Mouse (Mus musculus) monocyte, adult 5-6 weeks (primary cell): ENCODE data around the gene Shcbp1l. TPM values are rescaled to one million over a fixed set of nuclear protein-coding genes. Genes with fewer than 3 reads are reported as not detected.
"Not testable (repeated sequence)": the region's sequence is repeated elsewhere in the genome, so short reads cannot be mapped to it uniquely, and the experiment has no call there.

Experiments used
- ATAC-seq: fragments of 153-309, 156-312 bp; replicated peaks from 2 replicates; pipeline ENCODE4 v1.8.0; 2017; ENCODE audit warnings: mild to moderate bottlenecking; ENCODE audit not compliant: low TSS enrichment, insufficient number of reproducible peaks, severe bottlenecking, poor library complexity, low FRiP score
- total RNA-seq: library from RNA; stranded (forward); fragments of 200-1000, 200-491, 200-594 nt; gene quantifications from 3 replicates; pipeline ENCODE4 v1.2.3, GENCODE M21; 2017

The Shcbp1l gene
- total RNA-seq, 1 experiment from 2014 or later, result not detected

DNA sequence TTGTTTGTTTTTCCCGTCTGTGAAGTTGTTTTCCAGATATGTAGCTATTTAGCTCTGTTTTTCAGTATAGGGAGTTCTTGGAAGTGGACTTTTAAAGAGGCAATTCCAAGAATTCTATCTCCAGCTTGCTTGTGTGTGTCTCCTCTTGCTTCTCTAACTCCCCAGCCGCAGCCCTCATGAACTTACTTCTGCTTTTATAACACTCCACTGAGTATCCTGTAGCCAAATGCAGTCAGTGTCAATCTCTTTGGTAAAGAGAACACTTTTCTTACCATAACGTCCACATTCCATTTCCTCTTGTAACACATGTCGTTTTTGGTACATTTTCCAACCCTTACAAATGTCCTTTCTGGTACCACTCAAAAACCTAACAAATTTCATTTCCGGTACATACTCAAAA lies 9.2 kb upstream of the Shcbp1l start:
- ATAC-seq, result peak; percentile 32; the same call in 1 of the 2 replicates

DNA sequence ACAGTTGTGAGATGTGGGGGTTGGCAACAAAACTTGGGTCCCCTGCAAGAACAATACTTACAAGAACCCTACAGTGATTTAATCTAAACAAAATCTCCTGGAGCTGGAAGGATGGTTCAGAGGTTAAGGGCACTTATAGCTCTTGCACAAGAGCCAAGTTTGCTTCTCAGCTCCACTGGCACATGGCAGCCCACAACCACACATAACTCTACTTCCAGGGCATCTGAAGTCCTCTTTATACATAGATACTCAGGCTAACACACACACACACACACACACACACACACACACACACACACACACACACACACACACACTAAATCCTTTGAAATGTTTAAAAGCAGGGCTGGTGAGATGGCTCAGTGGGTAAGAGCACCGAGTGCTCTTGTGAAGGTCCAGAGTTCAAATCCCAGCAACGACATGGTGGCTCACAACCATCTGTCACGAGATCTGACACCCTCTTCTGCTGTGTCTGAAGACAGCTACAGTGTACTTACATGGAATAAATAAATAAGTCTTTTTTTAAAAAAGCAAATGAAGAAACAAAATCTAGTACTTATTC lies 8.6 kb upstream of the Shcbp1l start:
- ATAC-seq, result not testable (repeated sequence)

DNA sequence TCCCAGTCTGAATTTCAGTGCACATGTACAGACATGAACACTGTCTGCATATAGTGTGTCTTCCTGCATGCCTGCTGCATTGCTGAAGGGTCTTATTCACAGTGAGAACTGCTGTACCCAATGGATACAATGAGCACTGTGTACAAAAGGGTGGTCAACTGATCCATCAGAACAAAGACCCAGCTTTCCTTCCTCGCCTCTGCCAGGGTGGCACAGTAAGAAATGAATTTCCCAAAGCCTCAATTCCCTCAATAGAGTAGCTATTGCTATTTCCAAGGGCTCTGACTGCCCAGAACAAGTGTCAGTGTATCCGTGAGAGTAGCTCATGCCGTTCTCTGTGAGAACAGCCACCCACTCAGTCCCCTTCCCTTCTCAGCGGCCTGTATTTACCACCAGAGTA lies 7.2 kb upstream of the Shcbp1l start:
- ATAC-seq, result not testable (repeated sequence)

DNA sequence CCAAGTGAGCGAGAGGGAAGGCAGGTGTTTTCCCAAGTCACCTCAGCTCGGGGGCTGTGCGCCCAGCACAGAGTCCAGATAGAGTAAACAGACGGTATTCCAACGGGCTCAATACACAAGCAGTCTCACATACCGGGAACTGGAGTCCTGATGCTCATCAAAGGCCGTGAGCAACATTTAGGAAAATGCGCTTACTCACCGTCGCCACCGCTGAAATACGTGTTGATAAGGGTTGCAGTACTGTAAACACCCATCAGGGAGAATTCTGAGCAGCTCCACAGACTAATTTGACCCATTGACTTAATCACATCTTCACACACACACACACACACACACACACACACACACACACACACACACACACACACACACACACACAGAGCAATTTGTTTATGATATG lies 691 bp upstream of the Shcbp1l start:
- ATAC-seq, result no peak

DNA sequence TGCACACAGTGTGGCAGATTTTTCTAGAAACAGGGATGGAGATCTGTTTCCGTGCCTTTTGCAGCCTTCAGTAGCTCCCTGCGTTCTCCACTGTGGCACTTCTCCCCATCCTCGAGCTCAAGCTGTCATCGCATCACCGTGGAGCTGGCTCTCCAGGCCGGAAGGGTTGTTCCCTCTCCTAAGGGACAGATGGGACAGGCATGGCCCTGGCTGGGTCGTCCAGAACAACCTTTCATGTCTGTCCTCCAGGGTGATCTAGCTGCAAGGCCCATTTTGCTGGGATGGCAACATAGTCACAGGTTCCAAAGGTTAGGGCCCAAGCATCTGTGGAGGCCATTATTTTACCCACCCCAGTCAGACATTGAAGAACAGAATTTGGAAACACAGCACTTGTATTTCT lies 6.2 kb downstream of the Shcbp1l start:
- ATAC-seq, result no peak

DNA sequence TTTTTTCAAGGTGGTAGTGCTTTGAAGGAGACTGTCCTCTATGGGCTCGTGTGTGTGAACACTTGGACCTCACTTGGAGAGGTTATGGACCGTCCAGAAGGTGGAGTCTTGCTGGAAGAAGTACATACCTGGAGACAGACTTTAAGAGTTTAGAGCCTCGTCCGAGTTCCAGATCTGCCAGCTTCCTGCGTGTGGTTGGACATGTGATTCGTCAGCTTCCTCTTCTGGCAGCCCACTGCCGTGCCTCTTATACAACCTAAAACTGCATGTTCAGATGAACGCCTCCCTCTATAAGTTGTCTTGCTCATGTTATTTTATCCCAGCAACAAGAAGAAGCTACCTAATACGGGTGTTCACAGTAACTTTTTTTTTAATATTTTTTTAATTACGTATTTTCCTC lies 6.7 kb downstream of the Shcbp1l start:
- ATAC-seq, result peak; percentile 86

DNA sequence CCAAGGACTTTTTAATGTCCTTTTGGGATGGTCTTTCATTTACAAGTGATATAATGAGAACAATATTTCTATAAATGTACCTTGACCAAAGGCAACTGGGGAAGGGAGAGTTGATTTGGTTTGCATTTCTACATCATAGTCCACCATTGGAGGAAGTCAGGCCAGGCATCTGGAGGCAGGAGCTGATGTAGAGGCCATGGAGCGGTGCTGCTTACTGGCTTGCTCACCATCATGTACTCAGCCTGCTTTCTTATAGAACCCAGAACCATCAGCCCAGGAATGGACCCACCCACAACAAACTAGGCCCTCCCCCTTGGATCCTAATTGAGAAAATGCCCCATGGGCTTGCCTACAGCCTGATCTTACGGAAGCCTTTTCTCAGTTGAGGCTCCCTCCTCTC lies 7.4 kb downstream of the Shcbp1l start:
- ATAC-seq, result no peak

DNA sequence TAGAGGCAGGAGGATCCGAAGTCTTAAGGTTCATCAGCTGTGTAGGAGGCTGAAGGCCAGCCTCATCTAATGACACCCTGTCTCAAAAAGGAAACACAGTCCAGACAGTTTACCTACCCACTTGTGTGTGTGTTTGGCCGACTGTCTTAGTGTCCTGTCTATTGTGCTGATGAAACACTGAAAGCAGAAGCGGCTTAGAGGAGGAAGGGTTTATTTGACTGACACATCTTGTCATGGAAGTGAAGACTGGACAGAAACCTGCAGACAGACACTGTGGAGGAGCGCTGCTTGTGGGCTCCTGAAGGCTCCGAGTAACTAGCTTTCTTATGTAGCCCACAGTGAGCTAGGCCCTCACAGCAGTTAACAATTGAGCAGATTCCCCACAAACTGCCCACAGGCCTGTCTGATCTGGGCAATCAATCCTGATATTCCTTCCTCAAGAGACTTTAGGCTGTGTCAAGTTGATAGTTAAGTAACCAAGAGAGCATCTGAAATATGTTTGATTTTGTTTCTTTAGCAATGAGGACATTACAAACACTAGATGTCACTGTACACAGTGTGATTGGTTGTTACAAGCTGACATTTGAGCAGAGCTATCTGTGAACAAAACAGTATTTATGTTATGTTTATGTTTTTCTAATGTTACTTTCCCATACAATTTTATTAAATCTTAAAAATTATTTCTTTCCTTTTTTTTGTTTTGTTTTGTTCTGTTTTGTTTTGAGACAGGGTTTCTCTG lies 9.1 kb downstream of the Shcbp1l start:
- ATAC-seq, result peak; percentile 61; the same call in 1 of the 2 replicates

DNA sequence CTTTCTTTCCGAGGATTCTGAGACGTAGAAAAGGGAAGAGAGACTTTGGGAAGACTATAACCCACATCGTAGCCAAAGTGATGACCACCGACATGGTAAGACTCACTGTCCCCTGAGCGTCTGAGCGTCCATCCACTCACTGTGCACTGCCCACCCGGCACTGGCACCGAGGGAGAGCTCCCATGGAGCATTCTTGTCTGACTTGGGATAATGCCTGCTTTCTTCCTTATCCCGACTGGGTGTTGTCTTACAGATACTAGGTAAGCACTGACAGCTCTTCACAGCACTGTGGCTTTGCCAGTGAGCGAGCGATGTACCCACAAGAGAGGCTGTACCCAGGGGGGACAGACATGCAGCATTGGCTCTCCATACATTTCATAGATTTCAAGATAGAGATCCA lies 12.6 kb downstream of the Shcbp1l start:
- ATAC-seq, result no peak

DNA sequence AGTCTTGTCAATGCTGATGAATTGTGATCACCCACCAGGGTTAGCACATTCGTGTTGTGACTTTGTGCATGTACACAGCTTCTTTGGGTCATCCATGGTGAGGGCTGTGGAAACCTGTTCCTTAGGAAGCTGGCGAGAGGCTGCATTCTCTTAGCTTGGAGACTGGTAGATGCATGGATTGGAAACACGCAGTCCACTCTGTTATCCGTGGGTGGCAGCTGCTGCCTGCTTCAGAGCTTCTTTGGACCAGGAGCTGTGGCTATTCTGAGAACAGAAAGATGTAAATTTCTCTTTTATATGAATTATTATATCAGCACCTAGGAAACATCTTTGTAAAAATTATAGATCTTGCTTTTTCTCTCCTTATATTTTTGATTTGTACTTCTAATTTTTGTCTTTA lies 15.8 kb downstream of the Shcbp1l start:
- ATAC-seq, result no peak

DNA sequence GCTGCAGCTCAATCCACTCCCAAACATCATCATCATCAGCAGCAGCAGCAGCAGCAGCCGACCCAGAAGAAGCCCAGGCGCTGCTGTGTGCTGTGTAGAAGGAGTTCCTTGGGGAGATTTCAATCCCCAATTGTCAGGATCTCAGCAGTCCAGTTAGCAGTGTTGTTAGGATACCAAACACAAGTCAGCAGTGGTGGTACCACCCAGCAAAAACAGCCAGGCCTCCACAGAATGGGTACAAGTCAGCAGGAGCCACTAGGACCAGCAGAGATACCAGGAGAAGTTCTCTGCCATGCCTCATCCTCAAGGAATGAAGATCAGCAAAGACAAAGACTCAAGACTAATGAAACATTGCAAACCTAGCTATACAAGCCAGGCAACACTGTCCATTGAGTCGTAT lies 16.7 kb downstream of the Shcbp1l start:
- no peak for ATAC-seq

DNA sequence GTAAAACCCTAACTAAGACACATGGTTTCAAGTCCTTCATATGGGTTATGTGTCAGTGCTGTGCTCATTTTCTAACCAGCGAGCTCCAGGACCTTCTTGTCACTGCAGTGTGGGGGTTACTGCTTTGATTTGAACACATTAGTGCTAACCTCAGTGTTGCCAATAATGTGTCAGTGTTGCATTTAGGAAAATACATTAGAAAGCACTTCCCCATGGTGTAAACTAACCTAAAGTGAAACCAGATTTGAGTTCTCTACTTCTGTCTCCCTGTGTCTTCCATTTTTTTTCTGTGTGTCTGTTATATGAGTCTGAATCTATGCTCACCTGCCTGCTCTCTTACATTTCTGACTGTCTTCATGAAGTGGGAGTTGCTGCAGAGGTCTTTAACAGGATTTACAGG lies 18.1 kb downstream of the Shcbp1l start:
- no peak for ATAC-seq

DNA sequence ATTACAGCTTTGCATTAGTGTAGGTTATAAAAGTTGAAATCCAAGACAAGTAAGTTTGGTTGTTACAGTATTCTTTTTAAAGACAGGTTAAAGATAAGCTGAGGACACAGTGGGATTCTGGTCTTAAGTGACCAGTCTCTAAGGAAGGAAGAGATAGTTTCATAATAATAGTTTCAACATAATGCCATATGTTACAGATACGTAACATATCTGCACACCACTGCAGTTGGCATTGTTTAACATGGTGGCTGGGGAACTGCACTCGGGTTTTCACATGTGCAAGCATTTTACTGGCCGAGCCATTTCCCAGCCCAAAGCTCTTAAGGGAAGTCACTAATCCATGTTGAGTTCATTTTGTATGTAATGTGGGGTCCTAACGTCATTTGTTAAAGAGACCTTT lies 18.7 kb downstream of the Shcbp1l start:
- ATAC-seq, result no peak

DNA sequence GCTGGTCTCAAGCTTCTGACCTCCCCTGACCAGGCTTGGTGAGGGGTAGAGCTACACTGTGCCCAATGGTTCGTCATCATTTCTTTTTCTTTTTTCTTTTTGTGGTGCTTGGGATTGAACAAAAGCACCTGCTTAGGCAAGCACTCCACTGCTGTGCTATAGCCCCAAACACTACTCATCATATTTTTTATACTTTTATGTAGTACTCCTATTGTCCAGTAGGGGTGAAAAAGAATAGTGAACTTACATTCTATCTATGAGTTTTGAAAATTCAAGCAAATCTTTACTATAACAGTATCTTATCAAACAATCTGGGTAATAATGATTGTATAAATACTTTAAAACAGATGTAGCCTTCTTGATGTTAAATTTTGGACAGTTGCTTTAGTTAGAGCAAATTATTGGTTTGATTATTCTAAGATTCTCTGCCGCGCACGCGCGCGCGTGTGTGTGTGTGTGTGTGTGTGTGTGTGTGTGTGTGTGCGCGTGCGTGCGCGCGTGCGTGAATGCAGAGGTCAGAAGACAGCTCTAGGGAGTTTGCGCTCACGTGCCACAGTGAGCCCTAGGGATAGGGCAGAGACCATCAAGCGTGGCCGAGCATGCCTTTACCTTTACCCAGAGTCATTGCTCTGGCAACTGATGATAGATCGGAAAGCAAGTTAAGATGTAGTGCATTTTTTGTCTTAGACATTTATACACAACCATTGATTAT lies 21.3 kb downstream of the Shcbp1l start:
- ATAC-seq, result no peak

DNA sequence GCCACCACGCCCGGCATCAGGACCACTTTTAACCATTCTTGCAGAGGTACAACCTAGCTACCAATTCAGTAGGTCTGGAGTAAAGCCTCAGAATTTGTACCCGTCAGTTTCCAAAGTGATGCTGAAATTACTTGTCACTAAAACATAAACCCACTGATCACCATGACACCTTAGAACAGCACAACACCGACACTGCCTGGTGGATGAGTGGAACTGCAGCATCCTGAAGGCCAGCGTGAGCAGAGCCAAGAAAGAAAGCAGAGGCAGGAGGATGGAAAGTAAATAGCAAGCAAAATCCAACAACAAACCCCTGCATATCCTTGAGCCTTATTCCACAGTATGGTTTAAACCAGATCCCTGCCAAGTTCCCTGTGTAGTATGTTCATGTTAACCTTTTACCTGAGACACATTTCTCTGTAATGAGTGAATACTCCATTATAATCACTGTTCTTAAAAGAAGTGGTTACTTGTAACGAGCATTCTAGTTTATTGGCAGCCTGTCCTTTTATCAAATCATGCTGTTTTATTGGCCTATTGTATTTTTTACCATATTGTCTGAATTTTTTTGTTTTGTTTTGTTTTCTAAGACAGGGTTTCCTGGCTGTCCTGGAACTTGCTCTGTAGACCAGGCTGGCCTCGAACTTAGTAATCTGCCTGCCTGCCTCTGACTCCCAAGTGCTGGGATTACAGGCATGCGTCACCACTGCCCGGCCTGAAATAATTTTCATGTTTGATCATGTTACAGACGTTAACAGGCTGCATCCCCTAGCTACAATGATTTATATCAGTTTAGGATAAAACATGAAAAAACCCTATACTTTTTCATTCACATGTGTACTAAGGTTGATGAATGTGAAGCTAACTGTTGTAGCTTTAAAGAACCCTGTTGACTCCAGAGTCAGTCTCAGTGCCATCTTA lies 26.5 kb downstream of the Shcbp1l start:
- peak; percentile 71 for ATAC-seq

DNA sequence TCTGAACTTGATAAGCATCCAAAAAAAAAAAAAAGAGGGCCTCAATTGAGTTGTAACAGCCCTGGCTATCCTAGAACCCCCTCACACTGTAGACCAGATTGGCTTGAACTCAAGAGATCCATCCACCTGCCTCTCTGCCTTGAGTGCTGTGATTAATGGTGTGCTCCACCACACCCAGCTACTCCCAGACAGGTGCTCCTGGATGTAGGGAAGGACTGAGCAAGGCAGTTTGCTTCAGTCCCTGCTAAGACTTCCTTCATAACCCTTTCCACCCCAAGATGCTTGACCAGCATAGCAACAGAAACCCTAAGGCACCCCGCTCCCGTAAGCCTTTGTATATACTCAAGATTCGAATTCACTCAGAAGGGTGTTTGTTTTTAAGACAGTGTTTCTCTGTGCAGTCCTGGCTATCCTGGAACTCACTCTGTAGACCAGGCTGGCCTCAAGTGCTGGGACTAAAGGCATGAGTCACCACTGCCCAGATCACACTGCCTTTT lies 28.2 kb downstream of the Shcbp1l start:
- no peak for ATAC-seq

DNA sequence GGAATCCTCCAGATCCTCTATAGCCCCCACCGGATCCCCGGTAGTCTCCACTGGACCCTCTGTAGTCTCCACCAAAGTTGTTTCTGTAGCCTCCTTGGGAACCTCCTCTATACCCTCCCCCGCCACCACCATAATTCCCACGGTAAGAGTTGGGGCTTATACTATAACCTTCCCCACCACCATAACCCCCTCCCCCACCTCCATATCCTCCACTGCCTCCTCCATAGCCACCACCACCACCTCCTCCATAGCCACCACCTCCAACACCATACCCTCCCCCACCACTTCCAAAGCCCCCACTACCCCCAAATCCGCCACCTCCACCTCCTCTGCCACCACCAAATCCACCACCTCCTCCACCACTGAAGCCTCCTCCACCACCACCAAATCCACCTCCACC lies 31.2 kb downstream of the Shcbp1l start:
- no peak for ATAC-seq

DNA sequence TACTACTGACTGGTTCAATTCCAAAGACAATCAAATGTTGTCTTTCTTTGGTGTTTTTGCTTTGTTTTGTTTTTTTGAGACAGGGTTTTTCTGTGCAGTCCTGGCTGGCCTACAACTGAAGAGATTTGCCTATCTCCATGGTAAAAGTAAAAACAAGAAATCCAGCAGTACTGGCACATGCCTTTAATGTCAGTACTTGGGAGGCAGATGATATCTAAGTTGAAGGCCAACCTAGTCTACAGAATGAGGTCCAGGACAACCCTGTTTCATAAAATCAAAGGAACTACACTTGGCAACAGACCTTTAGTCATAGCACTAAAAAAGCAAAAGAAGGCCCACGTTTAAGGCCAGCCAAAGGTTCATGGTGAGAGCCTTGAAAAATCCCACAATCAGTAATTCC lies 36.8 kb downstream of the Shcbp1l start:
- no peak for ATAC-seq

DNA sequence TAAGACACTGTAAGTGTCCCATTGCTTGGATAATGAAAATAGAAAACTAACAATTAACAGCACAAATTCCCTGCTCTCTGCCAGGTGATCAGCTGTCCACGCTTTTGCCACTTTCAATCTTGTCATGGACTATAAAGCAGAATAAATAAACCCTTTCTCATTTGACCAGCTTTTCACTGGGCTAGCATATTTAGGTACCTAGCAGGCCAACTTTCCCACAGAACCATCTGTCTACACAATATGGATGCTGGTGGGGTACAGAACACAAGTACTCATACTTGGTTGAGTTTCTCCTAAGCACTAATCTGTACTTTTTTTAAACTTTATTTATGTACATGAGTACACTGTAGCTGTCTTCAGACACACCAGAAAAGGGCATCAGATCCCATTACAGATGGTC lies 54.3 kb downstream of the Shcbp1l start:
- ATAC-seq, result no peak
